Comparison of ENCODE assay signal across 18 mouse cellular contexts in the genomic region with DNA sequence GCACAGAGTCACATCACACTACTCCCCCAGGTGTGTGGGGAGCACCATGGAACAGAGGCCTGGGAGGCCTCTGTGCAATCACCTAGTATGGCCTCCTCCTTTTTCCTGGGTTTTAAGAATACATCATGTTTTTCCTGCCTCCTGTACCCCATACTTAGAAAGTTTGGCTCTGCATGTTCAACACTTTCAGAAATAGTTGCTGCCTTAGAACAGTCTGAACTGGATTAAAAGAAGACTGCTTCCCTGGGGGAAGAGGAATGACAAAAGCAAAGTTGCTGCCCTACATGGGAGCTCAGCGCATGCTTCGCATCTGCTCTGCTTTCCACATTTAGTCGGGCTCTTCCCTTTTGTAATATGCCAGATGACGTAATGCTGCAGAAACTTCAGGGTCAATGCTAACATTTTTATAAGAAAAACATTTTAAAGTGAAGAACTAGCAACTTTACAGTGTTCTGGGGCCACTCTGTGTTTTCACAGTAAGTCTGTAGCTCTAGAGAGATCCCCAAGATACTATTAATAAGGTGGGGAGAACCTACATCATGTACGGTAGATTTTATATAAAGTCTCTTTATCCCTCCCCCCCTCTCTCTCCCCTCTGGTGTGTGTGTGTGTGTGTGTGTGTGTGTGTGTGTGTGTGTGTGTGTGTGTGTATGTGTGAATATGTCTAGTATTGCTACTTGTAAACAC.
DNase-seq lines count a peak whose midpoint lies in the region; TF ChIP-seq lines count a peak whose summit lies in the region.
"Had no signal": no experiment of that assay in that cellular context is flagged by ENCODE, and none has a peak within 500 bp of the region (broad histone marks: within the 10 kb centered on the region; RNA-seq: fewer than 3 reads in every experiment).

No protein-coding gene starts in this region.

- H3K4me1 ChIP-seq in cortical plate, adult 2 months (ENCODE audit: control insufficient read depth, insufficient read depth, low read length): peaks cover 1% of the 10 kb centered on the region; the same call in 1 of the 2 replicates
- H3K4me1 ChIP-seq: heart, embryonic 13.5 days; midbrain, embryonic 12.5 days; neural tube, embryonic 15.5 days; stomach, embryonic 15.5 days had no signal

- no peak for TF ChIP-seq POLR2A in cortical plate, adult 2 months (IDR thresholded peaks at IDR 0.05; ENCODE audit: extremely low read depth, insufficient read depth, low read length)

- H3K27ac ChIP-seq in cortical plate, adult 2 months (ENCODE audit: insufficient read depth, low read length): peak overlapping the region; percentile 95
- H3K27ac ChIP-seq: heart, embryonic 13.5 days; hindbrain, postnatal 0 days; midbrain, embryonic 12.5 days; neural tube, embryonic 15.5 days; stomach, embryonic 15.5 days had no signal

- no peak for TF ChIP-seq CTCF in cortical plate, adult 2 months (IDR thresholded peaks at IDR 0.05; ENCODE audit: extremely low read depth, insufficient read depth, low read length)

- DNase-seq in layer of hippocampus, adult 9-11 months: peak; percentile 52
- DNase-seq in layer of hippocampus, postnatal 25 days (ENCODE audit: extremely low spot score in 1 of 2, low spot score in 1 of 2): no peak
- DNase-seq in frontal cortex, adult 2 months (ENCODE audit: extremely low spot score in 1 of 2, low spot score in 1 of 2): peak; percentile 77 to 84
- DNase-seq in right cerebral cortex, postnatal 10 days (ENCODE audit: low spot score in 2 of 2): peak; percentile 62 to 82
- DNase-seq in cerebellum, adult 9-10 months: no peak
- DNase-seq in retina, postnatal 1 day: no peak
- DNase-seq: cerebellum, postnatal 10 days; heart, postnatal 4 days; kidney, adult 18-20 months; kidney, postnatal 14 days; lung, postnatal 4 days; thymus, postnatal 25 days had no signal

- no peak overlapping the region for H3K4me3 ChIP-seq in cortical plate, adult 2 months (ENCODE audit: insufficient read depth, low read length)
- H3K4me3 ChIP-seq: heart, embryonic 13.5 days; midbrain, embryonic 12.5 days; neural tube, embryonic 15.5 days; stomach, embryonic 15.5 days had no signal

Comparison
In these comparisons a context has a peak if more than half of its experiments do, and no peak if none do; other contexts are left out.
1. DNase-seq: peak in layer of hippocampus, adult 9-11 months (single experiment), frontal cortex, adult 2 months (2 of 2) and right cerebral cortex, postnatal 10 days (2 of 2); none in layer of hippocampus, postnatal 25 days (0 of 2), cerebellum, adult 9-10 months (single experiment) and retina, postnatal 1 day (single experiment).